Mouse (Mus musculus) thymus, adult 18-20 months (tissue): ENCODE data around the gene A530084C06Rik.

Source experiments
- DNase-seq, 2 experiments: peaks; one replicate each; pipeline ENCODE4 v3.0.0; 2022; ENCODE audit warnings: mixed read lengths in 2 of 2

Gene A530084C06Rik

DNA sequence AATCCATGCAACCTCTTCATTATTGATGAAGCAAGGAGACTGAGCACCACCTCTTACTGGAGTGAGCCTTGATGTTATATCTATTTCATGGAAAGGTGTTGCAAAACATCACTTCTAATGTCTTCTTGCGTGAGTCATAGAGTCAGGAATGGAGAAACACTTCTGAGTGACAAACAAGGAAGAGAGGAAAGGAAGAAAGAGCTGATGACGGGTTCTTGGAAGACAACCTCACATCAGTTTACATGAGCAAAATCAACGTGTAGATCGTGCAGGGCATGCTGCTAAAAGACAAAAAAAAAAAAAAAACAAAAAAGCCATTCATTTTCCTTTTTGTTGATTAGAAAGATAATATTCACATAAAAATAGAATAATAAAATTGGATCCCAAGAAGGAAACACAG is 24.4 kb downstream of the A530084C06Rik start:
- no peak for DNase-seq

- DNase-seq = no peak
Measured at GRCm38 (mm10) chr13:31531651-31532061, 27.5 kb downstream of the A530084C06Rik start.

GRCm38 (mm10) chr13:31531186-31531585 is 27.9 kb downstream of the A530084C06Rik start:
- DNase-seq = no peak

DNA sequence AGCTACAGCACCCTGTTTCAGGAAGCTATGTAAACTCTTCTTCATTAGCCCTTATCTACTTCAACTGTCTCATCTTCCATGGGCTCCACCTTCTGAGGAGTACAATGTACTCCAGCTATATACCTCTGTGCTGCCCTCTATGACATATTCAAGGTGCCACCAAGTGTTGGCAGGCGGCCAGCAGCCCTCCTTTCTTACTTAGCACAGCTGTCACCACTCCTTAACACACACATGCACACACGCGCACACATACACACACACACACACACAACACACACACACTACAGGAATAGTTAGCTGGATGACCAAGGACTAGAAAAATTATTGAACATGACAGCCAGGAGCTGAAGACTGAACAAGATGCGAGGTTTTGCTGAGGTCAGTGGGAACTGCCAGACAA is 34.2 kb downstream of the A530084C06Rik start:
- DNase-seq = no peak

GRCm38 (mm10) chr13:31518971-31519370 is 40.2 kb downstream of the A530084C06Rik start:
- DNase-seq = no peak

DNA sequence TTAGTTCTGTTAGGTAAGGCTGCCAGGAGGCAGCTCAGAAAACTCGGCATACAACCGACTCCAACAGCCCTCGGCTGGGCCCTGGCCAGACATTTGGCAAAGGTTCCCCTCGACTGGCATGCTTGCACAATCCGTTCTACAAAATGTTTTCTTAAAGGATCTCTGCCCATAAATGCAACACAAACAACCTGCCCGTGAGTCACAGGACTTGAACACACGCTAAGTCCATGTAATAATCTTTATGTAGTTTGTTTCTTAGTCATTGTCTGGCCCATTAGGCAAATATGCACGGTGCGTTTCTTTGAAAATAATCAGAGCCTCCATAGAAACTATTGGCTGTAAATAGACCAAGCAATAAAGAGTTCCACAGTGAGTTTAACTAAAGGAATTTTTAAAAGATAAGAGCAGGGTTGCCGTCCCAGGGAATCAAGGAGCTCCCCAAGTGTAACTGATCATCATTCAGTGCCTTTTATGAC is 40.7 kb downstream of the A530084C06Rik start:
- DNase-seq = no peak

DNA sequence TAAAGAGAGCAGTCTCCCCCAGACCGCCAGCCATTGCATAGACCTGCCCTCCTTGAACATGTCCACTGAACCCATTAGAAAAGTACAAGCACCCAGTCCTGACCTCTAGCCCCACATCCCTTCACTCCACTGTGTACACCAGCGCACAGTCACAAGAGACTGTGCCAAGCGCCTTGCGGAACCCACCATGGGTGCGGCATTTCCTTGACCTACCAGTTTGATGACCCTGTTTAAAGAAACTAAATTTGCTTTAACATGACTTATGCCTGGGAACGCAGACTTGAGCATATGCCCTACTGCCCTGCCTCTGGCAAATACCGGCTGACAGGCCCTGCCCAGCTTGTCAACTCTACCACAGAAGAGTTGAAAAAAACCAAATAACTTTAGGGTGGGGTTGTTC is 43.9 kb downstream of the A530084C06Rik start:
- DNase-seq = no peak

- no peak for DNase-seq
Measured at GRCm38 (mm10) chr13:31506494-31507167, 52.5 kb downstream of the A530084C06Rik start.
